Mouse (Mus musculus) gonadal fat pad, adult 2 months (tissue): ENCODE data around the gene Fgfr2. TPM values are rescaled to one million over a fixed set of nuclear protein-coding genes. Genes with fewer than 3 reads are reported as not detected.
"Not testable (repeated sequence)": the region's sequence is repeated elsewhere in the genome, so short reads cannot be mapped to it uniquely, and the experiment has no call there.

Experiments used
- DNase-seq: peaks from one replicate; pipeline ENCODE4 v3.0.0-alpha.2; 2012; ENCODE audit warnings: low read depth
- polyA plus RNA-seq: library from polyadenylated mRNA; depleted of rRNA; stranded (reverse); fragments of >200 nt; gene quantifications from 2 replicates; pipeline ENCODE4 v1.2.3, GENCODE M21; 2012

The Fgfr2 gene
- polyA plus RNA-seq, 1 experiment: 33.3 TPM

DNA sequence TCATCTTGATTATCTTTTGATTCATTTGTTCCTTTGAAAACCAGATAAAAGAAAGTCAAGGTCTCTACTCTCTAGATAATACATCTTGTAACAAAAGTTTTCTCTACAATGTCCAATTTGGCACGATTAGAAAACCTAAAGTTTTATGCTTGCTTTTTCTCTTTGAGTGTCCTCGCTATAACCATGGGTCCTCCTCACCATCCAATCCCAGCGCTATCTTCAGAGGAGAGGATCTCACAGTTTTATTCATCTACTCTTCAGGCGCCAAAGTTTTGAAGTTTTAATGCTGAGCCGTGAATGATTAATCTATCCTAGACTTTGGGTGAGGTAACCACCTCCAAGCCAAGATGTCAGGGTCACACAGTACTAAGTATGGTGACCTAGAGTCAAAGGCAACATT lies 2687.4 kb downstream of the Fgfr2 start:
- DNase-seq: no peak

DNA sequence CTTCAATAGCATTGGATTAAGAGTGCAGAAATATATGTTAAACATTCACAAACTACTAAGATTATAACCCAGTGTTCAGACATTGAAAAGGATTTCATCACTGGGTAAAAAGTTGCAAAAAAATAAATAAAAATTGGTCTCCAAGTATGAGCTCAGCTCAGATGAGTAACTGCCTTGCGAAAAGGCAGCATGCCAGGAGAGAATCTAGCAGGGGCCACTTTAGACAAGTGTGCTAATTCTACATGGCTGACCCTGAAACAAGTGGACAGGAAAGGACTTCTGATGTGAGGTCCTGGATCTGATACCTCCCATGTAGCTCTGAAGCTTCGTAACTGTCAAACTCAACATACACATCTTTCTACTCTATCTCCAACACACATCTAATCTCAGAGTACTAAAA lies 2691.0 kb downstream of the Fgfr2 start:
- no peak for DNase-seq

DNA sequence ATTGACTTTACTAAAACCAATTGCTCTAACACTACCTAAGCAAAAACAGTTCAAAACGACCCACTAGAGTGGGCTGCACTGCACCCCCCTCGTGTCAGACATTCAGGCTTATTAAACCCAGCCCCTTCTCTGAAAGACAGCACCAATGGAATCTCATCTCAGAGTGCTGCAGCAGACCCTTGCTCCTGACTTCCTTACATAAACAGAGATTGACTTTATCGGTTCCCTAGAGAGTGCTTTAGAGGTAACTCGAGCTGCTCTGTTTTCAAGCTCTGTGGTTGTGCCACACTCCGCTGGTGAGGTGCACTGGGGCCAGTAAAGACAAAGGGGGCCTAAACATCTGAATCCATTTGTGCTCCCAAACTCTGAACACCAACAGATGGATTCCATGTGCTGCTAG lies 2696.6 kb downstream of the Fgfr2 start:
- no peak for DNase-seq

DNA sequence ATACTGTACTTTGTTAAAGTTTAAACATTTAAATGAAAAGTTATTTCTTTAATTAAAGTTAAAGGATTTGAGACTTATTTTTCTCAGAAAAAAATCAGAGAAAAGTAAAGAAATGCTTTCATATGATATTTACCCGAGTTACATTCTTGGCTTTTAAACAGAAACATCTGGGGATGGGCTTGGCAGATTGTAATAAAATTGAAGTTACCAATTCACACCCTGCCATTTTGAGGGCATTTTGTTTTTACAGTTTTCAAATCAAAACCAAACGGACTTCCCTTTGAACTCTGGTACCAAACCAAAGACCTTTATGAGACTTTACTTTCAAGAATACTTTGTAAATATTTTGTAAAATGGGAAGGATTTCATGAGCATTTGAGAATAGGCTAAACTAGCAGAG lies 2697.2 kb downstream of the Fgfr2 start:
- no peak for DNase-seq

DNA sequence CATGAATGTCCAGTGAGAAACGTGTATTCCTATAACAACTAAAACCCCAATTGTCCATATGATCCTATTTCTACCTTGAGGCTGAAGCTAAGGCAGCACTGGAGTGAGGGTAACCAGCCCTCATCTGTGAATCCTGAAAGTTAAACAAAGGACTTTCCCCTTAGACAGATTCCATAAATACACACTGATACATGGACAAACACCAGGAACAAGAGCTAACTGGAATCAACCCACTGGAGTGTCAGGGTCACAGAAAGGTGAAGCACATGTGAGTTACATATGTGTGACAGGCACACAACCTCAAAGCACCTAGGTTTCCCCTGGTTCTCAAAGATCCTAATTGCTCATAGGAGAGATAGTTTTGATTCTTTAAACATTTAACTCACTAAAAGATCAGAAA lies 2703.2 kb downstream of the Fgfr2 start:
- no peak for DNase-seq

DNA sequence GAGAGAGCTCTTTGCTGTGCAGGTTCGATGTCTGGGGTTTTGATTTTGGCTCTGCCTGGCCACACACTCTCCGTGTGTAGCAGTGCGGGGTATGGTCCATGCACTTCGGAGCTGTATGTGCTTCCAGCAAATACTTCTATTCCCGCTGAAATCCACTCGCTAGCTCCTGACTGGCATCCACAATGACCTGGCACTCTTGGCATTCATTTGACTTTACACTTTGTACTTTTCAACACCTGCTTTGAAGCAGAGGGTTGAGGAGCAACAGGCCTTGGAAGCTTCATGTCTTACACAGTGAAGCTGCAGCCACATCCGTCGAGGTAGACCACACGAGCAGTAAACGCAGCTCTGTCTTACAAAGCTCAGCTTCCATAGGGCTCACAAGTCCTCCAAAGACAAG lies 2715.5 kb downstream of the Fgfr2 start:
- no peak for DNase-seq

DNA sequence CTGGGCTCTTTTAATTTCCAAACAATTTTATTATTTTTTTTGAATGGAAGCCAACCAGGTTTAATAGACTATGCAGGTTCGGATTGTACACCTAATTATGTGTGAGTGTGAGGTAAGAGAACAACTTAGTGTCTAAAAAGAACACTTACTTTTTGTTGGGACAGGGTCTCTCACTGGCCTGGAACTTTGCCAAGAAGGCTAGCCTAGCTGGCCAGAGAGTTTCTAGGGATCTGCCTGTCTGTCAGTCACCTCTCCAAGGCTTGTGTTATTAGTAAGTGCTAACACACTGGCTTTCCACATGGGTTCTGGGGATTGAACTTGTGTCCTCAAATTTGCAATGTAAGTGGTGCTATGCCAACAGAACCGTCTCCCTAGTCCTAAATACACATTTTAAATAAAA lies 2719.8 kb downstream of the Fgfr2 start:
- no peak for DNase-seq

DNA sequence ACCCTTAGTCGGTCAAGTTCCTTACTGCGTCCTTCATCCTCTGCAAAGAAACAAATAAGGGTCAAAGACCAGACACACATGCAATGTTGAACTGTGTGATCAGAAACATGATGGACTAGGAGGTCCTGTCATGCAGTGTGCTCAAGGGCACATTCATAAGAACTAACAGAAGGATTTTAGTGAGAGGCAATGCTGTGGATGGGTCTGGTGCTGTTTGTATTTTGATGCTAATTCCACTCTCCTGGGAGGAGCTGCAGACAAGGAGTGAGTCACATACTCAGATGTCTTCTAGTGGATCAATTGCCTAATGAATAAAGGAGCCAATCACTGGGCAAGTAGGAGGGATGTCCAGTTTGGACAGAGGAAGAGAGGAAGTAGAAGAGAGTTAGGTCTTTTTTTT lies 2728.5 kb downstream of the Fgfr2 start:
- DNase-seq: no peak

DNA sequence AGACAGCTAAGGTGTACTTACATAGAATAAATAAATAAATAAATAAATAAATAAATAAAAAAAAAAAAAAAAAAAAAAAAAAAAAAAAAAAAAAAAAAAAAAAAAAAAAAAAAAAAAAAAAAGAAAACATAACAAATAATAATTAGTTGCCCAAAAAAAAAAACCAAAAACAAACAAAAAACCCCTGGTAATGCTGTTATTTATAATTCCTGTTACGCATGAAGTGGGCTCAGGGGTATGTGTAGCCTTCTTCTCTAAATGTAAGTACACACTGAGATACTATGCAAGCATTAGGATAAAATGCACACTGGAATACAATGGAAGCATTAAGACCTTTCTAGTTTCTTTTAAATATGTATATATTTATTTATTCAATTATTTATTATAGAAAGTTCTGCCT lies 2733.1 kb downstream of the Fgfr2 start:
- not testable (repeated sequence) for DNase-seq

DNA sequence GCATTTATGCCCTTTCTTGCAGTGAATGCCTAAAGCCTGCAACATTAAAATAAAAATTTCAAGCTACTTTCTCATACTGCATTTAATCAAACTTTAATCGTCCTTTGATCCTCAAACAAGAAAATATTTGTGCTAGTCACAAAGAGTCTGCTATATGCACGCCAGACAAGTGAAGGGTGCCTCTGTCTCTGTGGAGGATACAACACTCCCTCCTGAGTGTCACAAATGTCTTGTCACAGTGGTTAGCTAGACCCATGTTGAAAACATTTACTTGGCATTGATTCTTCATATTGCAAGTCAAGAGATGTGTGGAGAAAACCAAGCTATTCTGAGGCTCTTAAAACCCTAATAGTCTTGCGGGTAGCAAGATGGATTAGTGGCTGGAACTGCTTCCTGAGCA lies 2736.8 kb downstream of the Fgfr2 start:
- DNase-seq: no peak

DNA sequence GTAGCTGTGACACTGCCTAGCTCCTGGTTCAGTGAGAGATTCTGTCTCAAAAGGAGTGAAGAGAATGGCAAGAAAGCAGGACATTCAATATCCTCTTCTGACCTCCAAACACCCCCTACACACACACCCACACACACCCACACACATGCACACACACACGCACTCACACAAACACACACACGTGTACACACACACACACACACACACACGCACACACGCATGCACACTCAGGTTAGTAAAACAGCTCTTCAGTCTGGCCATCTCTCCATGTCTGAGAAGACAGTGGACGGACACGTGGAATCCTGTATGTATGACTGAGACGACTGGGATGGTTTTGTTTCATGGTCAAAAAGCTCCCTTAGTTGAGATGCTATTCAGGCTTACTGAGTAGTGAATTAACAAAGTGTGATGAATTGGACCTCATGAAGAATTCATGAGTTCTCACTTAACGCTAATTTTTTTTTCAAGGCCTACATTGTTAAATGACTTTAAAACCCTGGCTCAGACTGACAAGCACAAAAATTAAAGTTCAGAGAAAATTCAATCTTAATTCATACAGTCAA lies 2737.3 kb downstream of the Fgfr2 start:
- no peak for DNase-seq

DNA sequence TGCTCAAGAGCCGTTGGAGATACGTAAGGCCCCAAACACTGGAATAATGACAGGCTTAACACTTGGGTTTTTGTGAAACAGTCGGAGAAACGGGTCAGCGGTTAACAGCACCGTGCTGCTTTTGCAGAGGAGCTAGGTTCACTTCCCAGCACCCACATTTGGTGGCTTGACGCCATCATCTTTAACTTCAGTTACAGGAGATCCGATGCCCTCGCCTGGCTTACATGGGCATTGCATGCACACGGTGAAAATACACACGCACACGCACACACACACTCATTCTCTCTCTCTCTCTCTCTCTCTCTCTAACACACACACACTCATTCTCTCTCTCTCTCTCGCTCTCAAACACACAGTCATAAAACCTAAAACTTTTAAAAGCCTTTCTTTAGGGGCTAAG lies 2741.0 kb downstream of the Fgfr2 start:
- DNase-seq: no peak

DNA sequence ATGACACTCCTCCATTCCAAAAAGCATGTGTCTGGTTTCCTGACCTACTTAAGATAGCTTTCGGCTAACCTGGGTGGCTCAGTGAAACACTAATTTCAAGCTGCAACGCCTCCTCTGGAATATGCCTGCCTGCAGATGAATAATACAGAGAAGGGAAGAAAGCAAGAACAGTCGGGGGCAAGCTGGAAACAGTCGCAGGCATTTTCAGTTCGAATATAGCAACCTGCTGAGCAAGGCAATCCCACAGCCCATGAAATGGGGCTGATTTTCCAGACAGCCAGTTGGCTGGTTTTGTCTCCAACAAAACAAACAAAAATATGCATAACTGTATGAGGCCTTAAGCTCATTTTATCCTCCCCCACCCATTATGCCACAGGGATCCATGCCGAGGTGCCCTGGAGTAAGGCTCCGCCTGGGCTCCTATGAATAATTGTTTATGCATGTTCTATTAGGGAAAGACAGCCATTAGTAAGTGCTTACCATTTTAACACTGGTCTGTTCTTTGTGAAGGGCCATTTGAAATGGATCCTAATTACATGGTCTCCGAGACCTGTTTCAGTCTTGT lies 2741.7 kb downstream of the Fgfr2 start:
- DNase-seq: no peak

DNA sequence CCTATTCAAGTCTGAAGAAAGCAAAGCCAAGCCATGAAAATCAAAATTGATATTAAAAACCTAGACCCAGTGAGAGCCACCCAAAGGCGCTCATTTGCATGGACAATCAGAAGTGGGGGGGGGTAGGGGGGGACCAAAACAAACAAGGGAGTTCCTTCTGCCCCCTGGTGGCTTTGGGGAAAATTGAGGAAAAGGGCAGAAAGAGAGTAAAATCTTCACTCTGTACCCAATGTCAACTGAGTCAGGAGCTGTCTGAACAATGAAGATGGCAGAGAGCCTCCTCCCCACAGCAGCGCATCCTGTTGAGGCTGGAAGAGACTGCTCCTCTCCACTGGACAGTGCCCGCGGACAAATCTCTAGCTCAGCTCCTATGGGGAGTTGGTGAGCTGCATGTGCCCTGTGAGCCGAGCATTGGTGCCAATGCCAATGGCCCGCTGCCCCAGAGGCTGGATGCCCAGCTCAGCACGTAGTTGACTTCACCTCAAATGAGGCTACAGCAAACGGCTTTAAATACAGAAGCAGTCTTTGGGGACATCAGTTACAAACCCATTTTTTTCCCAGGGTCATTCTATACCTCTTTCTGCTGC lies 2742.3 kb downstream of the Fgfr2 start:
- no peak for DNase-seq

DNA sequence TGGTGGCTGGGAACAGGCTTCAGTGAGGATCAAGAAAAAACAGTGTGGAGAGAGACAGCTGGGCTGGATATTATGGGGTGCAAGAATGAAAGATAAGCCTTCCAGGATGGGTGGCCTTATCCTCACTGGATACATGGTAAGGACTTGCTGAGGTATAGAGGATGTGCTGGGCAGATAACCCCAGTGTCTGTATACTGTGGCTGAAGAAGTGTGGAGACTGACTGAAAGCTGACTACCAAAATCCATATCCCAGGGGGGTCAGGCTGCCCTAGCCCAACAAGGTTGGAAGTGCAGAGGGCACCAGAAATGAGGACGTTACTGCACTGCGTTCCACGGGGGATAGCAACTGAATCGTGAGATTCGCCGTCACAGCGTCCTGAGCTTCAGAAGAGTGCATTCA lies 2742.8 kb downstream of the Fgfr2 start:
- DNase-seq: no peak

DNA sequence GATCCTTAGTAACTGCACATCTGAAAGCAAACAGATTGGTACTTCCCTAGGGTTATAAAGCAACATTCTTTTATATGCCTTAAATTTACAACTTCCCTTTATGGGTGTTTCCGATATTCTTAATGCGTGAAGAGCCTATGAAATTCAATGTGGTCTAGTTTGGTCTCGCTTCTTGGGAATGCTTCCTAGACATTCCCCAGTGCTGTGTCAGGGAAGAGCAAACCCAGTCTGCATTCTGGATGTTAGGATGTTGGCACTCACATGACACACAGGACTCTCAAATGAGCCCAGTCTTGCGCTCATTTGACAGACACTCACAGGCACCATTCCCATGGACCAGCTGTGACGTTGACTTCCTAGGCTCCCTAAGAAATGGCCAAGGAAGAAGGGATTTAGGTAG lies 2743.3 kb downstream of the Fgfr2 start:
- DNase-seq: no peak

DNA sequence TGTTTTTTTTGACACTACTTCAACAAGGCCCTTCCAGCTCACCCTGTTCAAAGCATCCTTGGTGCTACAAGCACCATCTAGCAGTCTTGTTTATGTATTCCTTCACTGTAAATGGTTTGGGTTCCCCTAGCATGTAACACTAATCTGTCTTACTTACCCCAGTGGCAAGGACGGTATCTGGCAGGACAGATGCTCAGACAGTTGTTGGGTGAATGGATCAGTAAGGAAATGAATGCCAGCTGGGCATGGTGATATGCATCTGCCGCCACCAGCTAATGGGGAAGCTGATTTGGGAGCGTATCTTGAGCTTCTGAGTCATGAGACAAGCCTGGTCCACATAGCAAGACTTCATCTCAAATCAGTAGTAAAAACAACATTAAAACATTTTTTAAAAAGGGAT lies 2744.8 kb downstream of the Fgfr2 start:
- no peak for DNase-seq

DNA sequence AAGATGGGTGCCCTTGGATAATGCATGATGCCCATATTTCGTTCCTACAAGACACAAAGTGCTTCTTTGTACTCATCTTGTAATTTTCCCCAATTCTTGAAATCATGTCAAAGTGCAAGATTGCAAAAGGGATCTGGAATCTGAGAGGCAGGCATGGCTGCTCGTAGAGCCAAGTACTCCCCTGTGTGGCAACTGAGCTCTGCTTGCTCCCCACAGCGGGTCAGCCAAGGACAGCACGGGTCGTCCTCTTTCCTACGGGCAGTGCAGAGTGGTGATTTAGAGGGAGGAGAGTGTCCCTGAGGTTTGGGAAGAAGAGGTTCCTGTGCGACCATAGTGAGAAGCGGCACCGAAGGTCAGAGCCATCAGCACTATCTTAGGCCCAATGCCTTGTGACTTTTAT lies 2748.8 kb downstream of the Fgfr2 start:
- DNase-seq: peak; percentile 67

DNA sequence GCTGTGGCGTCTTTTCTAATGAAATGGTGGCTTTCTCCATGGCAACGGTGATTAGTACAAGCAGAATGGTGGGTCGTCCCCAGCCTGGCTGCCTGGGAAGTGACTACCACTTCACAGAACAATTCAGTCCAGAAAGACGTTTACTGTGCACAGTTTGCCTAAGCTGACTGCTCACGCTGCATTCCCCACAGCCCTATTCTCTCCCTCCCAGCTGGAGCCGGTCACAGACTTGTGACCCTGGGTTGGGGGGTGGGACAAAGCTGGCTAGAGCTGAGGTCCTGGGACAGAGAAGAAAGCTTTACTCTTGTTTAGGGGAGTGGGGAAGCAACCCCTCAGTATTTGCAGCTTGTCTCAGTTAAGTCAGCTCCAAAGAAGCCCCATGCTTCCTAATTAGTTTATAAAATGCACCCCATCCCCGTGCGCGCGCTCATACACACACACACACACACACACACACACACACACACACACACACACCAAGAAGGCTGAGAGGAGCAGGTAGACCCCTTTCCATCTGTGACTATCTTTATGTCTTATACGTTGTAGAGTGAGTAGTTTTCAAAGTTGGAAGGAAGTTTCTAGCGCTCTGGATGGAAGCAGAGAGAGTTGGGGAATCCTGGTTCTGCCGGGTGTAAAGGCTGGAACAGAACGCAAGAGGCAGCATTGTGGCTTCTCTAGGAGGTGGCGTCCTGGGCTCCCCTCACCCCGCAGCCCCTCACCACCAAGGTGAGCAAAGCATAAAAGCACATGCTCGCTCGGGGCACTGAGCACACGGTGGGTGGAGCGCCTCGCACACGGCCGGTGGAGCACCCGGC lies 2754.1 kb downstream of the Fgfr2 start:
- no peak for DNase-seq

DNA sequence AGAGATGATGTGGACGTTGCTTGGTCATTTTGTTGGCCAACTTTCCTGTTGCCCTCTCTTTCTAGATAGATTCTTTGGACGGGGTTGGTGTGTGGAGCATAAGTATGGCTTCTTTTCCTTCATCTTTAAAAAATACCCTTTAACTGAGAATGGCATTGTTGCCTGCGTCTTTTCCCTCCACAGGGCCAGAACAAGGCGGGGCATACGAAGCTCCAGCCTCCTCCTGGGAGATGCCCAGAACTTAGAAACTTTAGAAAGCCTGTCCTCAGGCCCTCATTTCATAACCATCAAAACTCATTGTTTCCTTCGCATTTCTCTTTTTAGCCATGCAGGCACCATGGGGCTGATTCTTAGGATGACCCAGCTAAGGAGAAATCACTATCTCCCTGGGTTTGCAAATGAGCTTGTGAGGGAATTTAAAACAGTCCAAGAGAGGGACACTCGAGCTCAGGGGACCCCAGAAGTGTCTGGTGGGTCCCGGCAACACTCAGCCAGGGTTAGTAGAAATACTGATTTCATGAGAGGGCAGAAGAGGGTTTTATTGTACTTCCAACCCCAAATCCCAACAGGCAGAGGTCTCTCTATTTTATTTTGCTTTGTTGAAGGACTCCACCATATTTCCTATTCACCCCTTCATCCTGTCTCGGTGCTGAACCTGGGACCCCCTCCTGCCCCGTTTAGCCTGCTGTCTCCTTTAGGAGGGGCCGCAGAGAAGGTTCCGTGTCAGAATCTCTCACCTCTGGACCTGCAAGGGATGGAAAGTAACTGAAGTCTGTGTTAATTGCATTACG lies 2754.9 kb downstream of the Fgfr2 start:
- DNase-seq: no peak

DNA sequence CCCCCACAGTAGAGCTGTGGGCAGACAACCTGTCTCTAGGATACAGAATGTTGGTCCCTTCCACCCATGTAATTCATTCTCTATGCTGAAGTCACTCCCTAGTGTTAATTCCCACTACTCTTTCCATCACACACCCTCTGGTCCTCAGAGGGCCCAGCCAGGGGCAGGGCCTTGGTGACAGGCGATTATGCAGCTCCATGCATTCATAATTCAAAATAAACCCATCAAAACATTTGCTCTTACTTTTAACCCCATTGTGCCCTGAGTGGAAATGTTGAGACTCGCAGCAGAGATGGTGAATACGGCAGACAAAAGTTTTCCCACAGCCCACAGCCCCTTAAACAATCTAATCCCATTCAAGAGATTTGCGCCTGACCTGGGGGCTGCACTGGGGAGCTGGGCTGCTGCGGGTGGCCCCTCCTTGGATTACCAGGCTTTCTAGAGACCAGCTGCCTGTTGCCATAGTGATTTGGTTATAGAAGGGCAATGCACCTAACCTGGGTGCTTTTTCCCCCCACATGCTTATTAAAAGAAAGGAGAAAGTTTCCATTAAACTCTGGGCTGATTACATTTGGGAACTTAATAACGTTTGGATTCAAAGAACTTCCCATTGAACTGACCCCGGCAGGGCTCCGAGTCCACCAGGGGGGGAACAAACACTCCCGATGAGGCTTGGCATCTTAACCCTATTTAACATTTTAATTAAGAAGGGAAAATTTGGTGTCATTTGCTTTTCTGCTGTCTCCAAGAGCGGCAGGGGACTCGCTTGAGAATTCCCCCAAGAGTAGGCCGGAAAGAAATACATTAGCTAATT lies 2755.7 kb downstream of the Fgfr2 start:
- DNase-seq: no peak
